Mouse (Mus musculus) neutrophil, adult 5-6 weeks (primary cell): Measurements from ENCODE around the gene Galnt2. TPM values are rescaled to one million over a fixed set of nuclear protein-coding genes. Genes with fewer than 3 reads are reported as not detected.

Source experiments
- ATAC-seq: fragments of 151-379, 151-347 bp; 2 replicates; pipeline ENCODE4 v1.8.0; 2017; ENCODE audit warnings: mild to moderate bottlenecking, moderate TSS enrichment; ENCODE audit not compliant: insufficient number of reproducible peaks, poor library complexity, low FRiP score, severe bottlenecking; ENCODE audit errors: extremely low read depth
- total RNA-seq: library from RNA; stranded (forward); fragments of 200-1000 nt; gene quantifications from 2 replicates; pipeline ENCODE4 v1.2.3, GENCODE M21; 2017

The Galnt2 gene
- 12.3 and 27.9 TPM in 2 replicates for total RNA-seq

GRCm38 (mm10) chr8:124231176-124231484, at the start of gene Galnt2:
Gene Galnt2 (plus strand): TSS chr8:124231391.
- ATAC-seq = peak; percentile 47

GRCm38 (mm10) chr8:124181751-124182150, 49.4 kb upstream of the Galnt2 start:
- ATAC-seq = no peak

DNA sequence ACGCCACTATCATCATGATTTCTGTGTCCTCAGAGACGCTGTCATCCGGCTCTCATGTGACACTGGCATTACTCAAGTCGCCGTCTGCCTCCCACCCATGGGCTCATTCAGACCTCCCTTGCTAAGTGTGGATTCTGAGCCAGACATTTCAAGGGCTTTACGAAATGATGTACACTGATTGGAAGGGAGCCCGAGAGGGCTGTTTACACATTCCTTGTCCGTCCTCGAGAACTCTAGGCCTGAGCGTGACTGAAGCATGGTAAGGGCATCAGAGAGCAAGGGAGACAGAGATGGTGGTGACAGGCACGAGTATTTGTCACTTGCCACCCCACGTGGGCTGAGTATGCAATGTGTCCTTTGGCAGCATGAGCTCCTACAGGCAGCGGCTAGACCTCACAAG, 49.0 kb upstream of the Galnt2 start:
- no peak for ATAC-seq

DNA sequence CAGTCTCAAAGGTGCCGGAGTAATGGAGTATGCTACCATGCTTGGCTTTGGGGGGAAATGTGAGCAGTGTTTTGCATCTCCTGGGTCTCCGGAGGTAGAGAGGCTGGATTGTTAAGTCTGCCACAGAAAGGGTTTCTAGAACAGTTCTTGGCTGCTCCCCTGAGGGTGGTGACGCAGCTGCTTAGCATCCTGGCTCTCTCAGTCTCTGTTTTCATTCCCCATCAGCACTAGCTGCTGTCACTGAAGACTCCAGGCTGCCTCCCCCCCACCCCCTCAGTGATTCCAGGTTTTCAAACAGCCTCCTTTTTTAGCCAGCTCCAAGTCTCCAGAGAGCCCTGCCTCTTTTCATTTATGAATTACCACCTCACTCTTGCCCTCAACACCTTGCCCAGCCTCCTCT, 47.1 kb upstream of the Galnt2 start:
- no peak for ATAC-seq

GRCm38 (mm10) chr8:124184507-124184906, 46.7 kb upstream of the Galnt2 start:
- ATAC-seq = no peak

GRCm38 (mm10) chr8:124185081-124185480, 46.1 kb upstream of the Galnt2 start:
- ATAC-seq = no peak

DNA sequence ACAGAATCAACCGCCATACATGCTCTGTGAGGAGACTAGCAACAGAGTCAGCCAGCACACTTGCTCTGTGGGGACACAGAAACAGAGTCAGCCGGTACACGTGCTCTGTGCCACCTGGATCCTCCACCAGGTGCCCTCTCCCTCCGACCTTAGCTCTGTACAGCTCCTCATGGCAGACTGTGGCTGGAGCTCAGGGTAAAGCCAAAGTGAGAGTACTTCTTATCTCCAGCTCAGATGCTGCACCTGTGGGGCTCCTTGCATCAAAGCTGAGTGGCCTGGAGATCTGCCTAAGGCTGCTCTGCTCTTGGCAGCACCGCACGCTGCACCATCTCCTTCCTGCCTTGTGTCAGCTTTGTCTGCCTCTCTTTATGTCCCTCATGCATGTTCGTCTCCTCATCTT, 40.8 kb upstream of the Galnt2 start:
- no peak for ATAC-seq

- no peak for ATAC-seq
Observed at GRCm38 (mm10) chr8:124192242-124192641, 38.9 kb upstream of the Galnt2 start.

GRCm38 (mm10) chr8:124192976-124193375, 38.2 kb upstream of the Galnt2 start:
- no peak for ATAC-seq

DNA sequence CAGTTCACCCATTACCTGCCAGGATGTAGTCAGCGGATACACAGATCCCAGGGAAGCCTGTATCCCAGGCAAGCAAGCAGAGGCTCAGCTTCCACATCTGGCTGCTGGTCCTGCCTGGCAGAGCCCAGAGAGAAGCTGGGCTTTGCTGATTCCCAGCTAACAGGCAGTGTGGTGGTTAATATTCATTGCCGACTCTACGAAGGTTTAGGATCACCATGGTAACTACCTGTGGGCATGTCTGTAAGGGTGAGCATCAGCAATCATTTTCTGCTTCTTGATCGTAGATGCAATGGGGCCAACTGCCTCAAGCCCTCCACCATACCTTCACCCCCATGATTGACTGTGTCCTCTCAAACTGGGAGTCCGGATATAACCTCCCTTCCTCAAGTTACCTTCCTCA, 37.2 kb upstream of the Galnt2 start:
- ATAC-seq = no peak

- no peak for ATAC-seq
Observed at GRCm38 (mm10) chr8:124196195-124196594, 35.0 kb upstream of the Galnt2 start.

- ATAC-seq = no peak
Observed at GRCm38 (mm10) chr8:124196797-124197196, 34.4 kb upstream of the Galnt2 start.

- no peak for ATAC-seq
Observed at GRCm38 (mm10) chr8:124198230-124198629, 33.0 kb upstream of the Galnt2 start.

- ATAC-seq = no peak
Observed at GRCm38 (mm10) chr8:124200400-124200799, 30.8 kb upstream of the Galnt2 start.

GRCm38 (mm10) chr8:124201706-124202105, 29.5 kb upstream of the Galnt2 start:
- no peak for ATAC-seq

DNA sequence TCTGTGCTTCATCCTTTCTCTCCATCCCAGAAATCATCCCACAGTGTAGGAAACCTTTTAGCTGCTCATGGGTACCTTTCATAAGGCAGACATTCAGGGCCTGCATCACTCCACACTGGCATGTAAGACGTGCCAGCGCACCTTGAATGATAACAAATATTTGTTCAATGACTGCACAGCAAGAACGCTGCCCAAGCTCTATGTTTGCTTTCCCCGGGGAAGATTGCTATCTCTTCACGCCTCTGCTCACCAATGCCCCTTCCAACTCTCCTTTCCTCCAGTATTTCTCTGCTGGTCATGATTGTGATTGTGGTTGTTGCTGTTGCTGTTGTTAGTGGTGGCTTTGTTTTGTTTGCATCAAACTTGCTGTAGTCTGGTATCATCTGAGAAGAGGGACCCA, 28.3 kb upstream of the Galnt2 start:
- ATAC-seq = no peak

- no peak for ATAC-seq
Observed at GRCm38 (mm10) chr8:124204001-124204601, 27.1 kb upstream of the Galnt2 start.

DNA sequence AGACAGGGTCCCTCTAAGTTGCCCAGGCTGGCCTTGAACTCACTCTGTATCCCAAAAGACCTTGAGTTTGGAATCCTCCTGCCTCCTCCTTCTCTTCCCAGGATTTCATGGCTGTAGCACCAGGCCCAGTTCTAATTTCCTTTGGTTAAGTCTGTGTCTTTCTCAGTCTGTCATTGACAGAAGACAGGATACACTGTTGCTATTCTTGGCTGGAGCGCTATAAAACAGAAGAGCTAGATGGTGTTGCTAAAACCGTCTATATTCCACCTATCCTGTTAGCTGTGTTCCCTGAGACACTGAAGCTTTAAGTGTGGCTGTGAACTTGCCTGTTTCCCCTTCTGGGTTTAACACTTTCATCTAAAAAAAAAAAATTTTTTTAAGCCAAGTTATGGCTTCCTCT, 19.0 kb upstream of the Galnt2 start:
- ATAC-seq = no peak

DNA sequence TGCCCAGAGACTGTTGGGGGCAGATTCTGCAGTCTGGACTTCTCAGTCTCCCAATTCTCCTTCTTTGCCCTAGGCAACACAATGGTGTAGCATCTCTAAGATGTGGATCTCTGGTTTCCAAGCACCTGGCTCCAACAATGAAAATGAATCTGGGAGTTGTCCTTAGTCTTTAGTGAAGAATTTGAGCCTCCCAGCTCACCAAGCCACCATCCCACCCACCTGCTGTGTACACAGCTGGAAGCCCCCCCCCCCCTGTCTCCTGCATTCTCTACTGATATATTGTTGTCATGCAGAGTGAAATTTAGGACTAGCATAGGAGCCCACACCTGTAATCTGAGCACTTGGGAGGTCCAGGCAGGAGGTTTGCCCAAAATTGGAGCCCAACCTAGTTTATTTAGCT, 14.2 kb upstream of the Galnt2 start:
- no peak for ATAC-seq

GRCm38 (mm10) chr8:124229883-124230282, 1.3 kb upstream of the Galnt2 start:
- ATAC-seq = no peak

DNA sequence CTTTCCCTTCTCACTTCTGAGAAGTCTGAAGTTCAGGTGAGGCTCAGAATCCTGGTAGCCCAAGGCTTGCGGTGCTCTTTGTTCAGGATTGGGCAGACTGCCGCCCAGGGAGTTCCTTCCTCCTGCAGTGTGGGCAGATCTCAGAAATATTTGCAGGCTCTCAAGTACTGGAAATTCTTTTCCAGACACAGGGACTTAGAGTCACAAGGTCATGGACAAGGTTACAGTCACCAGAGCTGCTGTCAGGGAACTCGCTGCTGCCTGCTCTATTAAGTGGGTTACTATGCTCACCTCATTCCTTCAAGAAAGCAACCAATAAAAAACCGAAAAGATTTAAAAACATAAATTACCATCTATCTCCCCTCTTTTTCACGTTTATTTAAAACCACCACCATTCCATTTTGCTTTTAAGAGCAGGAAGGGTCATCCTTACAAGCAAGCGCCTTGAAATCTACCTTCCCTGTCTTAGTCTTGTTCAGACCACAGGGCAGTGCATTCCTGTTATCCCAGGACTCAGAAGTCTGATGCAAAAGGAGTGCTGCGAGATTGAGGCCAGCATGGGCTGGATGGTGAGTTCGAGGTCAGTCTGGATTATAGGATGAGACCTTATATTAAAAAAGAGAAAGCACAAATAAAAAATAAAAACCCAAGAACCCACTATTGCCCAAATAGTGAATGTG, 555 bp upstream of the Galnt2 start:
- no peak for ATAC-seq
